Mouse (Mus musculus): ENCODE results near the gene C2cd6. TPM values are rescaled to one million over a fixed set of nuclear protein-coding genes. Genes with fewer than 3 reads are reported as not detected.
A peak's percentile ranks its signal among the peaks of the same experiment; 100 is the strongest.

Gene C2cd6
- 0.19 TPM in 1 of 2 replicates, not detected in the other for polyA plus RNA-seq (2016; fragmentation: Nextera tagmentation; extraction: Ambion mirVana)

DNA sequence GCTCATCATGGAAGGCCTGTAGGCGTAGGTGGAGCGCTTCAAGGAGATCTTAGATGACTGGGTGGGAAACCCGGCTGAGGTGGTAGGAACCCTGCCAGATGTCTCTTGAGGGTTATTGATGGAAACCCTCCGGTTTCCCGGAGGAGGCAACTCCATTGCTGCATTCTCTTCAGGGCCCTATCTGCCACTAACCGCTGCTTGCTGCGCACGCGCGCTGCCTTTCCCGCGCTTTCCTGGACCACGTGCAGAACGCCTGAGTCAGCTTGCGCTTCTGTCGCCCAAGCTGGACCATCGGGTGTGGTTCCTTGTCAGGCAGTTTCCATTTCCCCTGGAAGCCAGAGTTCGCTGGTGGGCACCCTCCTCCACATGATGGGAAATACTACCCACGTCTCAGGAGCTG is at the start of gene C2cd6:
C2cd6 (minus strand) TSS at position 196 of the 400 bp plus-strand sequence.
- Histone ChIP-seq H3K4me2 (replicated peaks) (no peak within 1 kb of the TSS), H3K27me3 (replicated peaks) (no peaks in the 10 kb centered on the region), H3K27ac (no peak within 1 kb of the TSS), H3K9me3 (no peaks in the 10 kb centered on the region), H3K9ac (no peak within 1 kb of the TSS), H3K36me3 (peaks cover 7% of the 10 kb centered on the region; the same call in 1 of the 2 replicates), H3K4me1 (no peaks in the 10 kb centered on the region), H3K4me3 (no peak within 1 kb of the TSS)
- WGBS: 93% methylated on average over 19 of the region's 19 CpGs
- ATAC-seq (ENCODE audit: low FRiP score, low read depth): no peak

DNA sequence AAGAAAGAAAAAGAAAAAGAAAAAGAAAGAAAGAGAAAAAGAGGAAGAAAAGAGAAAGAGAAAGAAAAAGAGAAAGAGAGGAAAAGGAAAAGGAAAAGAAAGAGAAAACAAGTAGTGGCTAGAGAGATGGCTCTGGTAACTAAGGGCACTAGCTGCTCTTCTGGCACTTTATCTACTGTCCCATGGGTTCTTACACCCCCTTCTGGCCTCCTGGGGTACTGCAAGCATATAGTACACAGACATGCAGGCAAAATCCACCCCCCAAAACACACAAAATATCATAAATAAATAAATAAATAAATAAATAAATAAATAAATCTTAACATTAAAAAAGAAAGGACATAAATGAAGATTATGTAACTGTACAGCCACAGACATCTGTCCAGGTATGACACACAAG is 48.1 kb upstream of the C2cd6 start:
- no peak overlapping the region for H3K9ac ChIP-seq
- no peak overlapping the region for H3K4me2 ChIP-seq (replicated peaks)
- no peaks in the 10 kb centered on the region for H3K36me3 ChIP-seq
- H3K9me3 ChIP-seq: no peaks in the 10 kb centered on the region
- H3K4me1 ChIP-seq: no peaks in the 10 kb centered on the region
- no peaks in the 10 kb centered on the region for H3K27me3 ChIP-seq (replicated peaks)
- no peak overlapping the region for H3K4me3 ChIP-seq
- no peak overlapping the region for H3K27ac ChIP-seq
- ATAC-seq (ENCODE audit: low FRiP score, low read depth): no peak

GRCm38 (mm10) chr1:59134419-59134818 is 39.7 kb upstream of the C2cd6 start:
- Histone ChIP-seq H3K27me3 (replicated peaks) (no peaks in the 10 kb centered on the region), H3K27ac (no peak overlapping the region), H3K4me3 (no peak overlapping the region), H3K9ac (no peak overlapping the region), H3K9me3 (no peaks in the 10 kb centered on the region), H3K36me3 (no peaks in the 10 kb centered on the region), H3K4me2 (replicated peaks) (no peak overlapping the region), H3K4me1 (no peaks in the 10 kb centered on the region)
- ATAC-seq (ENCODE audit: low FRiP score, low read depth): no peak
- 85% methylated on average over 5 of the region's 5 CpGs for WGBS

DNA sequence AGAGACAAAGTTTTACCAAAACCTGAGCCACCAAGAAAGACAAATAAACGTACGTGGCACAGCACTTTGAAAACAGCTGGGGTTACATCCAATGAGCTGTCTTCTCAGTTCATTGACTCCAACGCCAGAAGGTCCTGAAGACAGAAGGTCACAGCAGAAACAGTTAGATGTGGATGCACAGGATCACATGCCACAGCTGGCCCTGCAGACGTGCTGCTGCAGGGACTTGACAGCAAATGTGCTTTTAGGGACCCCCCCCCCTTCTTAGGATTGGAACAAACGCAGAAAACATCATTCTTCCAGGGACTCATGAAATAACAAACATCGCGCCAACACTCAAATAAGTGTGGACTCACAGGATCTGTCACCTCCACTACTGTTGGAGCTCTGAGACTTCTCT is 34.2 kb upstream of the C2cd6 start:
- no peaks in the 10 kb centered on the region for H3K27me3 ChIP-seq (replicated peaks)
- no peak for ATAC-seq (ENCODE audit: low FRiP score, low read depth)
- H3K27ac ChIP-seq: no peak overlapping the region
- H3K4me2 ChIP-seq (replicated peaks): no peak overlapping the region
- 71% methylated on average over 7 of the region's 7 CpGs for WGBS
- H3K9me3 ChIP-seq: no peaks in the 10 kb centered on the region
- no peak overlapping the region for H3K9ac ChIP-seq
- H3K4me3 ChIP-seq: no peak overlapping the region
- no peaks in the 10 kb centered on the region for H3K36me3 ChIP-seq
- no peaks in the 10 kb centered on the region for H3K4me1 ChIP-seq

- H3K27me3 ChIP-seq (replicated peaks): no peaks in the 10 kb centered on the region
- no peak overlapping the region for H3K4me3 ChIP-seq
- ATAC-seq (ENCODE audit: low FRiP score, low read depth): no peak
- no peak overlapping the region for H3K4me2 ChIP-seq (replicated peaks)
- 78% methylated on average over 5 of the region's 5 CpGs for WGBS
- H3K9me3 ChIP-seq: no peaks in the 10 kb centered on the region
- no peaks in the 10 kb centered on the region for H3K36me3 ChIP-seq
- H3K9ac ChIP-seq: no peak overlapping the region
- 0 out of 2 replicates have a peak, but pooled peaks cover under 1% of the 10 kb centered on the region for H3K4me1 ChIP-seq
- H3K27ac ChIP-seq: no peak overlapping the region
Measured at GRCm38 (mm10) chr1:59125558-59125957, 30.9 kb upstream of the C2cd6 start.

- Histone ChIP-seq H3K4me3 (peak within 1 kb of the TSS; percentile 64), H3K9me3 (no peaks in the 10 kb centered on the region), H3K4me2 (replicated peaks) (peak within 1 kb of the TSS; percentile 69), H3K36me3 (no peaks in the 10 kb centered on the region), H3K9ac (peak within 1 kb of the TSS; percentile 85), H3K27ac (peak within 1 kb of the TSS; percentile 83), H3K4me1 (0 out of 2 replicates have a peak, but pooled peaks cover 3% of the 10 kb centered on the region), H3K27me3 (replicated peaks) (no peaks in the 10 kb centered on the region)
- peak; percentile 99 for ATAC-seq (ENCODE audit: low FRiP score, low read depth)
- under 1% methylated on average over 74 of the region's 74 CpGs for WGBS
Measured at GRCm38 (mm10) chr1:59119720-59120457, 25.2 kb upstream of the C2cd6 start, which contains the start of gene Tmem237. Tmem237 (minus strand) TSS chr1:59120408.

- no peaks in the 10 kb centered on the region for H3K27me3 ChIP-seq (replicated peaks)
Measured at GRCm38 (mm10) chr1:59110524-59110923, 15.8 kb upstream of the C2cd6 start.

DNA sequence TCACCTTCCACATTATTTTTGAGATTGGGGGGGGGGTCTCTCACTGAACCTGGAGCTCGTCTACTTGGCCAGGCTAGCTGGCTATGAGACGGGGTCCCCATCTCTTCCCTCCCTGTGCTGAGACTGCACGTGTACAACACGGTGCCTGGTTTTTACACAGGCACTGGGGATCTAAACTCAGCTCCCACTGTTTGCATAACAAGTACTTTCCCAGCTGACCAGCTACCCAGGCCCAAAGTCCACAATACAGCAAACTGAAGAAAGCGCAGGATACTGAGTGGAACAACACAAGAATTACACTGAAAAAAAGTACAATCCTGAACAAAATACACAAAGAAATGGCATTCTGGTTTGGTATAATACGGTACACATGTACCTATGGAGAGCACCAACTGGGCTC is 7.4 kb upstream of the C2cd6 start:
- Histone ChIP-seq H3K9ac (no peak overlapping the region), H3K4me3 (no peak overlapping the region), H3K9me3 (no peaks in the 10 kb centered on the region), H3K36me3 (peaks cover 44% of the 10 kb centered on the region), H3K4me2 (replicated peaks) (no peak overlapping the region), H3K27ac (no peak overlapping the region), H3K4me1 (no peaks in the 10 kb centered on the region), H3K27me3 (replicated peaks) (no peaks in the 10 kb centered on the region)
- no peak for ATAC-seq (ENCODE audit: low FRiP score, low read depth)
- WGBS: 90% methylated on average over 6 of the region's 6 CpGs

More at GRCm38 (mm10) chr1:59110524-59110923, 15.8 kb upstream of the C2cd6 start:
- ATAC-seq (ENCODE audit: low FRiP score, low read depth): no peak
- H3K4me1 ChIP-seq: no peaks in the 10 kb centered on the region
- H3K9me3 ChIP-seq: no peaks in the 10 kb centered on the region
- peaks cover 61% of the 10 kb centered on the region for H3K36me3 ChIP-seq
- no peak overlapping the region for H3K4me2 ChIP-seq (replicated peaks)
- no peak overlapping the region for H3K27ac ChIP-seq
- 81% methylated on average over 8 of the region's 8 CpGs for WGBS
- no peak overlapping the region for H3K9ac ChIP-seq
- no peak overlapping the region for H3K4me3 ChIP-seq

DNA sequence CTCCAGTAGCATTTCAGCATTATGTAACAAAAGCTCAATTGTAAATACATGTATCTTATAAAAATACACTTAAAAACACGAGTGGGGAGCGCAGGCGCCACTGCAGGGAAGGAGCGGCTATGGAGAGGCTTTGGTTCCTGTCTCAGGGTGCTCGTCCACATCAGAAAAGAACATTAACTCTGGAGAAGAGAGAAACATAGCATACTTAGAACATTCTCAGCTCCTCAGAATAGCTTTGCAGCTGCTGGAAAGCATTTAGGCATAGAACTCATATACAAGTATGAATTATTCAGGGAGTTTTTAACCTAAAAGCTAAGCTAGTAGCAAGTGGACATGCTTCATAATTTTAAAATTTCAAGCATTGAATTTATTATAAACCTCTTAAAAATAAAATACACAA is 6.3 kb upstream of the C2cd6 start:
- Histone ChIP-seq H3K27ac (no peak overlapping the region), H3K9me3 (no peaks in the 10 kb centered on the region), H3K4me2 (replicated peaks) (no peak overlapping the region), H3K27me3 (replicated peaks) (no peaks in the 10 kb centered on the region), H3K4me3 (no peak overlapping the region), H3K4me1 (no peaks in the 10 kb centered on the region), H3K36me3 (peaks cover 36% of the 10 kb centered on the region), H3K9ac (no peak overlapping the region)
- 92% methylated on average over 5 of the region's 5 CpGs for WGBS
- no peak for ATAC-seq (ENCODE audit: low FRiP score, low read depth)

DNA sequence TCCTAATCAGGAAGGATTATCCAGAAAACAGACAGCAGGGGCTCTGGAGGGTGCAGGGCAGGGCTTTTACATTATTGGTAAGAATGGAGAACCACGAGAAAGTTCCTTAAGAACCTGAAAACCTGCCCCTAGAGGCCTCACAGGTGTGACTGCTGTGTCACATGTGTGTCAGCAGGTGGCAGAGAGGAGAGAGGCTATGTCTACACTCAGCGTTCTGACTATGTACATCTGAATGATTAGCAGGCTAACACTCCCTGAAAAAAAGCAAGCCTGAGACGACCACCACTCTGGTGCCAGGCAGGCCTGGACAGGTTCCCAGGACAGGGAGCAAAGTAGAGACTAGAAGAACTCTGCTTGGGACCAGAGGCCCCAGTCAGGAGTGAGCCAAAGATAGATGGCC is 23.8 kb downstream of the C2cd6 start:
- no peak for ATAC-seq (ENCODE audit: low FRiP score, low read depth)
- H3K27me3 ChIP-seq (replicated peaks): no peaks in the 10 kb centered on the region
- no peak overlapping the region for H3K4me2 ChIP-seq (replicated peaks)
- H3K9me3 ChIP-seq: no peaks in the 10 kb centered on the region
- no peak overlapping the region for H3K4me3 ChIP-seq
- H3K9ac ChIP-seq: no peak overlapping the region
- no peaks in the 10 kb centered on the region for H3K36me3 ChIP-seq
- WGBS: 45% methylated on average over 3 of the region's 3 CpGs
- no peak overlapping the region for H3K27ac ChIP-seq
- H3K4me1 ChIP-seq: no peaks in the 10 kb centered on the region

DNA sequence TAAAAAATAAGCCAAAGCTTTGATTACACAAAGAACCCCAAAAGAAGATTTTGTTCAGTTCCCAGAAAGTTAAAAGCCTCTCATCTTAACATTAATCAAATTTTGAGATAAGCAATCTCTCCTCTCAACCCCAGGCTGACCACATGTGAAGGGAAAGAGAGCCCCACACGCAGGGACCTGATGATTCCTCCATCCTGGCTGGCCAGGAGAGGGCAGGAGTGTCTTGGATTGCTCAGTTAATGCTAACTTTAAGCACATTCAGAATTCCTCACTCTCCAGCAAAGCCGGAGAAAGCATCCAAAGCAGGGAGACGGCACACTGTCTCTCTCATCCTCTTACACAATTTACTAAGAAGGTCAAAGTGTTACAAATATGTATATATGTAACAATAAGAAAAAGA is 26.7 kb downstream of the C2cd6 start:
- H3K4me3 ChIP-seq: no peak overlapping the region
- H3K36me3 ChIP-seq: no peaks in the 10 kb centered on the region
- no peak overlapping the region for H3K27ac ChIP-seq
- no peaks in the 10 kb centered on the region for H3K4me1 ChIP-seq
- no peak for ATAC-seq (ENCODE audit: low FRiP score, low read depth)
- WGBS: 17% methylated on average over 3 of the region's 3 CpGs
- H3K9ac ChIP-seq: no peak overlapping the region
- H3K4me2 ChIP-seq (replicated peaks): no peak overlapping the region
- no peaks in the 10 kb centered on the region for H3K9me3 ChIP-seq
- no peaks in the 10 kb centered on the region for H3K27me3 ChIP-seq (replicated peaks)

DNA sequence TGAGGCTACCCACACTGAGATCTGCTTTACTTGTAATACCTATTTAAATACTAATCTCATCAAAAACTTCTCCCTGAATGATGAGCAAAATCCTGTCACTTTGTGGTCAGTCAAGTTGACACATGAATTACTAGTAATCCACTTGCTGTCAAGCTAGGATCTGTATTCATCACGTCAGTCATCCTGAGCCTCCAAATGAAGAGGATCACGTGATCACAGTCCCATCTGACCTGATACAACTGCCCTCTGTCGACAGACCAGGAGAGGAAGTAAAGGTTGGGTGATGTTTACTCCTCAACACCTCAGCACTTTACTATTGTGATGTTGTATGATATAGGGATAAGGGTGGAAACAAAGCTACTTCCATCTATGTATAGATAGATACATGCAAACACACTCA is 31.0 kb downstream of the C2cd6 start:
- Histone ChIP-seq H3K4me1 (no peaks in the 10 kb centered on the region), H3K27ac (no peak overlapping the region), H3K4me2 (replicated peaks) (no peak overlapping the region), H3K36me3 (no peaks in the 10 kb centered on the region), H3K9me3 (no peaks in the 10 kb centered on the region), H3K4me3 (no peak overlapping the region), H3K9ac (no peak overlapping the region), H3K27me3 (replicated peaks) (no peaks in the 10 kb centered on the region)
- 55% methylated on average over 3 of the region's 3 CpGs for WGBS
- ATAC-seq (ENCODE audit: low FRiP score, low read depth): no peak

DNA sequence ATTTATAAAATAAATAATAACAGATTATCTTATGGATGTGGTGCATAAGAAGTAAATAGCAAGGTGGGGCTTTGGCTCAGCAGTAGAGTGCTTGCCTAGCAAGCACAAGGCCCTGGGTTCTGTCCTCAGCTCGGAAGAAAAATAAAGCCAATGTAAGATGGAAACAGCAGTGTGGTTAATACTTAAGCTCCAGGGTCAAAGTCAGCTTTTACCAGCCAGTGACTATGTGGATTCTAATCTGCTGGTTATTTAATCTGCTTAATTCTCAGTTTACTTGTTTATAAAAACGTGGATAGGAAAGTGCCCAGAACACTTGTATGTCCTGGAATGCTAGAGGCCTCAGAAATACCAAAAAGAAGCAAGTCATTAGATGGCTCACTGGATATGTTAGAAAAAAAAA is 37.7 kb downstream of the C2cd6 start:
- no peak for ATAC-seq (ENCODE audit: low FRiP score, low read depth)
- H3K27ac ChIP-seq: no peak overlapping the region
- no peaks in the 10 kb centered on the region for H3K36me3 ChIP-seq
- no peak overlapping the region for H3K4me3 ChIP-seq
- H3K4me2 ChIP-seq (replicated peaks): no peak overlapping the region
- 72% methylated on average over 2 of the region's 2 CpGs for WGBS
- H3K9me3 ChIP-seq: no peaks in the 10 kb centered on the region
- no peaks in the 10 kb centered on the region for H3K4me1 ChIP-seq
- H3K9ac ChIP-seq: no peak overlapping the region
- no peaks in the 10 kb centered on the region for H3K27me3 ChIP-seq (replicated peaks)

All from neural tube, embryonic 12.5 days (tissue).